Mouse (Mus musculus) liver, embryonic 14.5 days (tissue): ENCODE measurements around the gene Gm21969.

Experiments
- CTCF ChIP-seq: IDR thresholded peaks from 2 replicates; pipeline ENCODE4 v1.5.1; 2016; ENCODE audit warnings: antibody characterized with exemption, low read depth, control low read depth
- EP300 ChIP-seq: IDR thresholded peaks from 2 replicates; pipeline ENCODE4 v1.6.1; 2016; ENCODE audit warnings: antibody characterized with exemption, low read depth

- TF ChIP-seq CTCF (no peak), EP300 (no peak)
Measured at GRCm38 (mm10) chr4:139638356-139638755, 35.4 kb downstream of the Gm21969 start.
